Mouse (Mus musculus) heart, embryonic 15.5 days (tissue): ENCODE data around the gene Zfp366. TPM values are rescaled to one million over a fixed set of nuclear protein-coding genes. Genes with fewer than 3 reads are reported as not detected.

Source experiments
- ATAC-seq: fragments of 200-750 bp; cut with Nextera tagmentation; replicated peaks from 2 replicates; pipeline ENCODE4 v1.8.0; 2017; ENCODE audit warnings: low read depth, moderate TSS enrichment; ENCODE audit not compliant: insufficient number of reproducible peaks, insufficient read depth, low FRiP score
- H3K27ac ChIP-seq: fragments of 300-500 bp; sonication (generic); 2 replicates; pipeline ENCODE4 v1.5.1; 2015; ENCODE audit warnings: mild to moderate bottlenecking, inconsistent platforms
- H3K27me3 ChIP-seq: fragments of 300-500 bp; sonication (generic); 2 replicates; pipeline ENCODE4 v1.6.1; 2015; ENCODE audit warnings: inconsistent platforms
- H3K36me3 ChIP-seq: fragments of 300-500 bp; sonication (generic); 2 replicates; pipeline ENCODE4 v1.6.1; 2015; ENCODE audit warnings: mild to moderate bottlenecking, inconsistent platforms
- H3K4me1 ChIP-seq: fragments of 300-500 bp; sonication (generic); replicated peaks from 2 replicates; pipeline ENCODE4 v1.6.1; 2015; ENCODE audit warnings: inconsistent platforms
- H3K4me2 ChIP-seq: fragments of 300-500 bp; sonication (generic); 2 replicates; pipeline ENCODE4 v1.6.1; 2015; ENCODE audit warnings: inconsistent platforms, mild to moderate bottlenecking, moderate library complexity
- H3K4me3 ChIP-seq: fragments of 300-500 bp; sonication (generic); 2 replicates; pipeline ENCODE4 v1.5.1; 2015; ENCODE audit warnings: mild to moderate bottlenecking, inconsistent platforms
- H3K9ac ChIP-seq: fragments of 300-500 bp; sonication (generic); 2 replicates; pipeline ENCODE4 v1.6.1; 2015; ENCODE audit warnings: mild to moderate bottlenecking, inconsistent platforms
- H3K9me3 ChIP-seq: fragments of 300-500 bp; sonication (generic); replicated peaks from 2 replicates; pipeline ENCODE4 v1.6.1; 2016; ENCODE audit warnings: inconsistent platforms
- WGBS: fragments of 180-500 bp; shearing (Covaris S2); methylation state at CpG from one replicate; pipeline ENCODE4 v1.1.7; 2015; ENCODE audit warnings: mixed read lengths; 5-methylcytosine and 5-hydroxymethylcytosine counted together
- polyA plus RNA-seq: library from polyadenylated mRNA; unstranded; fragments of >200 nt; fragmentation: Nextera tagmentation; extraction: Ambion mirVana; gene quantifications from 2 replicates; pipeline ENCODE4 v1.2.1, GENCODE M21; 2015

Gene Zfp366
- polyA plus RNA-seq, 1 experiment from 2014 or later = 0.62 TPM

DNA sequence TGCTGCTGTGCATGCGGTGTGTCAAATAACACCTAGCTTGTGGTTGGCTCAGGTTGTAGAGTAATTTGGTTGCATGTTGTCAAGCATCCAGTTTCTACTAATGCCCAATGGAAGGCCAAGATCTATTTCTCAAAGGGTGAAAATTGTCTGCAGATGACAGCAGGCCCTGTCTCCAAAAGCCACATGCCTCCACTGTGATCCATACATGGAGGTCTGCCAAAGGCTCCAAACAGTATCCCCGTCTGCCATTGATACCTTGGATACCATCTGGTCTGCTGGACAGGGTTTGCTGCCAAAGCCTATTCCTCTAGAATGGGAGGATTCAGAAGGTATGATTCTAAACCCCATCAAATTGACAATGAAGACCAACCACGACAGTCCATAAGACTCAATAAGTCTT, 74.1 kb downstream of the Zfp366 start:
- Histone ChIP-seq H3K36me3 (no peaks in the 10 kb centered on the region), H3K9ac (no peak overlapping the region), H3K9me3 (no peaks in the 10 kb centered on the region), H3K4me3 (no peak overlapping the region), H3K4me1 (no peaks in the 10 kb centered on the region; the same call in 1 of the 2 replicates), H3K27me3 (no peaks in the 10 kb centered on the region), H3K4me2 (no peak overlapping the region), H3K27ac (no peak overlapping the region)
- ATAC-seq = no peak
- 91% methylated on average over 3 of the region's 3 CpGs for WGBS

DNA sequence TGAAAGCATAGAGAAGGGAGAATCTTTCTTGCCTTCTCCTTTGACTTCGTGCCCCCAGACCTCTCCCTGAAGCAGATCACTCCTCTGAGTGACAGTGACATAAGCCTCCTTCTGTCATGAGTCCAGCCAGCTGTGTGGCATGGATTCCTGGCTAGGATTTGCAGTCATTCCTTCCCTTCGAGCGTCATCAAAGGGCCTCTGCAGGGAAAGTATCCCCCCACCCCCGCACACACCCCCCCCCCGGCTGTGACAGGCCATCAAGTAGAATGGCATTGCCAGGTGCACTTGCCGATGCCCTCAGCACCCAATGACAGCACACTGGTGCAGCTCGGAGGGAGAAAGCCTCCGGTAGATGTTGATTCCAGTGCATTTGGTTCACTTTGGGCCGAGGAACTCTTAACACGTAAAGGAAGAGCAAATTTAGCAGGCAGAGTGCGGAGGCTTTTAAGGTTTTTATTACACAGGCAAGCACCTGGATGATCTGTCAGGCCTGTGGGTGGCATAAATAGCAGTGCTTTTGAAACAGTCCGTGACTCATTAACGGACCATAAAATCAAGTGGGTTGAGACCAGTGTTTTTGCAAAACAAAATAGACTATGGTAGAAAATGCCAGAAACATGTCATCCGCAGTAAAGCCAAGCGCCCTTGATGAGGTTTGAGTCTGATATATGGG, 75.0 kb downstream of the Zfp366 start:
- Histone ChIP-seq H3K27ac (no peak overlapping the region), H3K4me3 (no peak overlapping the region), H3K9ac (no peak overlapping the region), H3K36me3 (no peaks in the 10 kb centered on the region), H3K4me1 (no peaks in the 10 kb centered on the region; the same call in 1 of the 2 replicates), H3K9me3 (no peaks in the 10 kb centered on the region), H3K4me2 (no peak overlapping the region), H3K27me3 (no peaks in the 10 kb centered on the region)
- WGBS = 71% methylated on average over 15 of the region's 15 CpGs
- no peak for ATAC-seq

DNA sequence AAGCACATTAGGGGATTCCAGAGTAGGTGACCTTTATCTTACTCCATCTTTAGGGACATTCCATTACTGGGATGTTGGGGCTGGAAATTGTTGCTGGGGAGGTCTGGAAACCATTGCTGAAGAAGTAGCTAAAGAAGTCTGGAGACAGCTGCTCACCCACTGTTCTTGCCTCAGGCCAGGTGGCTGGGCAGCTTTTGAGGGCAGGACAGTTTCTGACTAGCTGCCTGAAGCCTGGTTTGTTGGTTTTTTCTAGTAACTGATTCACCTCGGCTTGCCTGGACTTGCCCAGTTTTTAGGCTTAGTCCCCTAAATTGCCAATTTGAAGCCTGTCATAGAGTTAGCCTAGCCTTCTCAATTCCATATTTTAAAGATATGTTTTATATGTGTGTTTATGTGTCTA, 77.8 kb downstream of the Zfp366 start:
- ATAC-seq = no peak
- Histone ChIP-seq H3K27me3 (no peaks in the 10 kb centered on the region), H3K27ac (no peak overlapping the region), H3K4me2 (no peak overlapping the region), H3K4me1 (no peaks in the 10 kb centered on the region), H3K9me3 (no peaks in the 10 kb centered on the region), H3K36me3 (no peaks in the 10 kb centered on the region), H3K9ac (no peak overlapping the region), H3K4me3 (no peak overlapping the region)
- WGBS = 74% methylated on average over 1 of the region's 1 CpGs

DNA sequence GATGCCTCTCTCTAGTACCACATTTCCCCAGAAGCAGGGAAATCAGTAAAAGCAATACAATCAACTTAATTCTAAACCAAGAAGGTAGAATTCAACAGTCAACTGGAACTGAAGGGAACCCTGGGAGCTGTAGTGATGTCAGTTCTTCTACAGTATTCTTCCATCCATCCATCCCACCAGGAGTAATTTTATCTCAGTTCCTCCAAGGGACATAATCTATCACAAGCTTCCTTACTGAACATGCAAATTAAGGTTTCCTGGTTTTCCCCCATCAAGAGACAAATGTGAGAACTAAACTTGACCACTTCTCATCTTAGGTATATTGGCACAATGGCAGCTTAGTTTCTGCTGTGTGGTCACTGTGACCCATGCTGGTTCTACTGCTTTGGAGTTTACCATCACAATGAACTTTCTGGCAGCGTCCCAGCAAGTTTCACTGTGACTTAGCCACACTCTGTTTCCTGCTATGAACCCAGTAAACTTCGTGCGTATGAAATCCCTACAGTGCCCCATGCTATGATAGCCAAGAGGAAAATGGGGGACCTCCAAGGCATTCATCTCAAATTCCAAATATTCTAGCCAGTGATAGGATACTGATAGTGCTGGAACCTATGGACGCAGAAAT, 78.6 kb downstream of the Zfp366 start:
- Histone ChIP-seq H3K9me3 (no peaks in the 10 kb centered on the region), H3K36me3 (no peaks in the 10 kb centered on the region), H3K9ac (no peak overlapping the region), H3K27ac (no peak overlapping the region), H3K27me3 (no peaks in the 10 kb centered on the region), H3K4me1 (no peaks in the 10 kb centered on the region), H3K4me3 (no peak overlapping the region), H3K4me2 (no peak overlapping the region)
- ATAC-seq = no peak
- WGBS = 76% methylated on average over 4 of the region's 4 CpGs

DNA sequence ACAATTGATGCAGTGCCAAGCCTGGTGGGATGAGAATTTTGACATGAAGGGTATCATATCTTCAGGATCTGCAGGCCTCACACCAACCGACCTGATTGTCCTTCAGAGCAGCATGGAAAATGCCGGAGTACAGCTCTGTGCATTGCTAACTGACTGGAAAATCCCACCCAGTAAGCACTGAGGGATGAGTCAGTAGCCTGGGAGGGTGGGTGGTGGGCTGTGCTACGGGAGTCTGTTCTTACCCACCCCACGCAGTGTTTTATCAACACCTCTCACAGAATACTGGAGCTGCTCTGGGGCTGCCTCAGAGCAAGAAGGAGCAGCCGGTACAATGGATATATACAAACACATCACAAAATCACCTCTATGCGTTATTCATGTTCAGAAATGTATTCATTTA, 79.9 kb downstream of the Zfp366 start:
- no peaks in the 10 kb centered on the region for H3K36me3 ChIP-seq
- no peak overlapping the region for H3K4me2 ChIP-seq
- 54% methylated on average over 6 of the region's 6 CpGs for WGBS
- H3K27ac ChIP-seq = no peak overlapping the region
- H3K4me1 ChIP-seq = no peaks in the 10 kb centered on the region
- H3K4me3 ChIP-seq = no peak overlapping the region
- no peaks in the 10 kb centered on the region for H3K27me3 ChIP-seq
- H3K9ac ChIP-seq = no peak overlapping the region
- H3K9me3 ChIP-seq = no peaks in the 10 kb centered on the region
- no peak for ATAC-seq

DNA sequence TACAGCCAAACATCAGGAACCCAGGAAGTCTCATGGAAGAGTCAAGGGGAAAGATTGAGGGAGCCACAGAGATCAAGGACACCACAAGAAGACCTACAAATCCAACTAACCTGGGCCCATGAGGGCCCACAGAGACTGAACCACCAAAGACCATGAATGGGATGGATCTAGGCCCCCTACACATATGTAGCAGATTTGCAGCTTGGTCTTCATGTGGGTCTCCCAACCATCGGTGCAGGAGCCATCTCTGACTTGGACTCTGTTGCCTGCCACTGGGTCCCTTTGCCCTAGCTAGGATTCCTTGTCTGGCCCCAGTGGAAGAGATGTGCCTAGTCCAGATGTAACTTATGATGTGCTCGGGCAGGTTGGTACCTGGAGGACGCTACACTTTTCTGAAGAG, 87.4 kb downstream of the Zfp366 start:
- no peak for ATAC-seq
- H3K9me3 ChIP-seq = no peaks in the 10 kb centered on the region
- no peaks in the 10 kb centered on the region for H3K27me3 ChIP-seq
- no peak overlapping the region for H3K4me3 ChIP-seq
- no peak overlapping the region for H3K4me2 ChIP-seq
- H3K27ac ChIP-seq = no peak overlapping the region
- 89% methylated on average over 3 of the region's 3 CpGs for WGBS
- H3K36me3 ChIP-seq = no peaks in the 10 kb centered on the region
- no peak overlapping the region for H3K9ac ChIP-seq
- H3K4me1 ChIP-seq = no peaks in the 10 kb centered on the region

DNA sequence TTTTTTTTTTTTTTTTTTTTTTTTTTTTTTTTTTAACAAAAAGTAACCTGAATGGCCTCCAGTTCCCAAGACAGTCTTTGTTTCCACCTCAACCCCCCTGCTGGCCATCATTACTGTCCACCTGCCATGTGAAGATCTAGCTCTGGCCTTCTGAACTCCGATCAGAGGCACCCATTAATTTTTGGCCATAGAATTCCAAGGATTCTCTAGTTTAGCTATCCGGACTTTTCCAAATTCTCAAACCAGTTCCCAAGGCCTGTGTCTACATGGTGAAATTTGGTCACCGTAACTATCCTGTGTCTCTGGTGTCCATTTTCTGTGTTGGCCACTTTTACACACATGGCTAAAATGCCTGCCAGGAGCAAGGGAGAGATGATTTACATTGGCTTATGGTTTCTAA, 92.9 kb downstream of the Zfp366 start:
- H3K36me3 ChIP-seq = no peaks in the 10 kb centered on the region
- H3K9me3 ChIP-seq = no peaks in the 10 kb centered on the region
- no peak overlapping the region for H3K9ac ChIP-seq
- H3K27me3 ChIP-seq = no peaks in the 10 kb centered on the region
- H3K4me1 ChIP-seq = no peaks in the 10 kb centered on the region
- H3K4me2 ChIP-seq = no peak overlapping the region
- no peak for ATAC-seq
- no peak overlapping the region for H3K27ac ChIP-seq
- H3K4me3 ChIP-seq = no peak overlapping the region
- 94% methylated on average over 3 of the region's 3 CpGs for WGBS

DNA sequence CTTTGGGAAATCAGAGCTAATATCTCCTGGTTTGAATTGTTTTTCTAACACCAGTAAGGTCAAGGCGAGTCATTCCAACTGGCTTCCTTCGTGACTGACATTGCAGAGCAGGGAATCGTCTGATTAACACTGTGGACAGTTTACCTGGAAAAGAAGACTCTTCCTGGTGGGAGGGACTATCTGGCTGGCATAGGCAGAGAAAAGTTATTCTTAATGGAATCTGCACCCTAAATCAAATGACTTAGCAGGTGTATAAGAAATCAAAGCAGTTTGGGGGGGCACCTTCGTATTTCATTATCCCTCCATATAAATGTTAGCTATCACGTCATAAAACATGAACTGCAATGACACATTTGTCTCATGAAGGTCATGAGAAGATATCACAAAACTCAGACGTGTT, 93.9 kb downstream of the Zfp366 start:
- WGBS = 75% methylated on average over 6 of the region's 6 CpGs
- Histone ChIP-seq H3K4me3 (no peak overlapping the region), H3K4me2 (no peak overlapping the region), H3K27me3 (no peaks in the 10 kb centered on the region), H3K9ac (no peak overlapping the region), H3K4me1 (peaks cover 5% of the 10 kb centered on the region), H3K36me3 (no peaks in the 10 kb centered on the region), H3K9me3 (no peaks in the 10 kb centered on the region), H3K27ac (no peak overlapping the region)
- no peak for ATAC-seq

DNA sequence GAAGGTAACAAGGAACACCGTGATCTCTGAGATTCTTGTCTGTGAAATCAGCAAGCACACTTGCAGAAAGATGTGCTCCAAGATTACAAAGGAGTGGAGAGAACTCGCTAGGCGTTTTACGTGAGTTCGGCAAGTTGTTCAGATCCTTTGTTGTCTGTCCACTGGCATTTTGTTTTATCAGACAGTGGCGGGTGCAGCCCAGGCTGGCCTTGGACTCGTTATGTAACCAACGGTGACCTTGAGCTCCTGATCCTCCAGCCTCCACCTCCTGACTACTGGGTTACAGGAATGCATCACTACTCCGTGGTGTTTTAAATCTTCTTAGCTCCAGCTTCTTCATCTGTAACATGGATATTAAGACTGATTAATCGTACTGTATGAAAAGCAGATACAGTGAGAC, 94.7 kb downstream of the Zfp366 start:
- H3K9ac ChIP-seq = no peak overlapping the region
- no peaks in the 10 kb centered on the region for H3K27me3 ChIP-seq
- H3K9me3 ChIP-seq = no peaks in the 10 kb centered on the region
- no peak overlapping the region for H3K4me2 ChIP-seq
- no peak for ATAC-seq
- peaks cover 5% of the 10 kb centered on the region for H3K4me1 ChIP-seq
- no peaks in the 10 kb centered on the region for H3K36me3 ChIP-seq
- no peak overlapping the region for H3K4me3 ChIP-seq
- WGBS = 56% methylated on average over 10 of the region's 10 CpGs
- H3K27ac ChIP-seq = no peak overlapping the region

DNA sequence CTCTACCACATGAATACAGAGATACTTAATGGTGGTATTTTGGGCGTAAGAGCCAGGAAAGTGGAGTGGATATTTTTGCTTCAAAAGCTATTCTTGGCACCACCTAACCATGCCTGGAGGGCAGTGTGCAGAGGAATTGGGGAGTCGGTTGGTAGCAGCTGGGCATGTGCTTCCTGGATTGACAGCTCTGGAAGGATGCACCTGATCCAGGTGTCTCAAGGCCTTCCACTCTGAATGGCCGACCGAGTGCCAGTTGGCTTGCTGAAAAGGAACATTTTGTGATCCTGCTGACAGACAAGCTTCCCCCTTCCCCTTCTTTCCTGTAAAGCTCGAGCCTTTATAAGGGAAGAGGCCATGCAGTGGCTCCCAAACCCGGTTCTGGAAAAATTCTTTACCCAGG, 98.3 kb downstream of the Zfp366 start:
- Histone ChIP-seq H3K27me3 (no peaks in the 10 kb centered on the region), H3K4me2 (no peak overlapping the region), H3K4me1 (peaks cover 5% of the 10 kb centered on the region), H3K27ac (no peak overlapping the region), H3K9me3 (no peaks in the 10 kb centered on the region), H3K36me3 (no peaks in the 10 kb centered on the region), H3K4me3 (no peak overlapping the region), H3K9ac (no peak overlapping the region)
- no peak for ATAC-seq
- WGBS = 53% methylated on average over 6 of the region's 6 CpGs

DNA sequence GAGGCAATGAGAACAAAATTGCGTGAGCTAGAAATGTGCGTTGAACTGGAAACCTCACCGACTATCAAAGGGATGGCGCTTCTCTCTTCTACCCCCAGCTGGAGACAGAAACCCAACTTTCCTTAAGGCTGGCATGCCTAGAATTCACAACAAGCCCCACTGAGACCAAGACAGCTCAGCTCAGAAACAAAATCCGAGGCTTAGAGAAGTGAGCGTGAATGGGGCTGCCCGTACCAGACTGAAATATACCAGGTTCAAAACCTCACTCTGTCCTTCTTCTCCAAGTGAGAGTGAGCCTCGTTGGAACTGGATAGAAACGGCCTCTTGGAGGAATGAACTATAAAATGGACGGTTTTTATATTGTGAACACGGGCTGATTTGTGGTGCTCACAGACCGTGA, 99.3 kb downstream of the Zfp366 start:
- no peaks in the 10 kb centered on the region for H3K9me3 ChIP-seq
- WGBS = 88% methylated on average over 12 of the region's 12 CpGs
- no peak overlapping the region for H3K27ac ChIP-seq
- no peak overlapping the region for H3K9ac ChIP-seq
- no peaks in the 10 kb centered on the region for H3K27me3 ChIP-seq
- peaks cover 5% of the 10 kb centered on the region for H3K4me1 ChIP-seq
- H3K36me3 ChIP-seq = no peaks in the 10 kb centered on the region
- H3K4me2 ChIP-seq = no peak overlapping the region
- ATAC-seq = no peak
- no peak overlapping the region for H3K4me3 ChIP-seq
